Mouse (Mus musculus): ENCODE measurements at regions not wholly inside any gene's neighbourhood (a gene's known extent, or its start where the extent isn't known, plus 50 kb on each side); places are given as distances from the start of the nearest gene placed in this dataset.

DNA sequence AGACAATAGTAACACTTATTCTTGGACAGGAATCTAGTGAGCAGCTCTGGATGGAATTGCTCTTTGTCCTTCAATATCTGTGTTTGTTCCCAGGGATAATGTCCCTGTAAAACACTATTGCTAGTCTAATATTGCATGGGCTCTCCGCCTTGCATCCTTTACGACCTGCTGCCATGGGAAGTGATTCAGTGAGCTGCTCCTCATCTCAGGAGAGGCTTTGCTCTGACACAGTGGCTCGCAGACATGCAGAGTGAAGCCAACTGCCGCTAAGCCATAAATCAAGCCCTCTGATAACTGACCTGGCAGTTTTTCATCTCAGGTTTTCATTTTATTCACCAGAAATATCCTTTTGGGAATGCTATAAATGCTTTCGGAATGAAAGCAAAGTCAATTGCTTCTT lies 143.5 kb downstream of the Tpbg start:
- no peak for ATAC-seq (ENCODE audit: low read depth)

DNA sequence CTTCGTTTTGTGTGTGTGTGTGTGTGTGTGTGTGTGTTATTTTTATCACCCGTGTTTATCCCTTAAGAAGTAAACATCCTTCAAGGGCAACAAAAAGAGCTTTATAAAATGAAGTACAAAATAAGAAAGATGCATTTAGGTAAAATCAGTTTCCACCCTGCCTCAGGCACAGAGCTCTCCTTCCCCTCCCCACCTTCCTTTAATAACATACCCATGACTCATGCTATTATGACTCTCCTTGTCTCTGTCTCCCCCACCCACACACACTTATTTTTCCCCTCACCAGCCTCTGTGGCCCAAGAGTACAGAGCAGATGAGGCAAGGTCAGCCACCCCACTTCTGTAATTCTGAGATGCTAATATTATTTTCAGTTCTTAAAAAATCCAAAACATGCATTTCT lies 144.0 kb downstream of the Tpbg start:
- no peak for ATAC-seq (ENCODE audit: low read depth)
- no peaks in the 10 kb centered on the region for H3K36me3 ChIP-seq (ENCODE audit: control insufficient read depth, insufficient read depth, low read length)
- no peak overlapping the region for H3K27ac ChIP-seq (ENCODE audit: low read length)
- no peak overlapping the region for H3K4me2 ChIP-seq (ENCODE audit: low read depth, low read length)
- H3K4me3 ChIP-seq (ENCODE audit: low read length) = no peak overlapping the region
- no peaks in the 10 kb centered on the region for H3K4me1 ChIP-seq (replicated peaks; ENCODE audit: control insufficient read depth, insufficient read depth, low read length)
- 51% methylated on average over 2 of the region's 2 CpGs for WGBS
- no peak overlapping the region for H3K9ac ChIP-seq (ENCODE audit: low read length)
- H3K27me3 ChIP-seq (ENCODE audit: control insufficient read depth, insufficient read depth, low read depth, low read length) = no peaks in the 10 kb centered on the region
- no peaks in the 10 kb centered on the region for H3K9me3 ChIP-seq (ENCODE audit: control insufficient read depth, low read length)

More for the DNA sequence above, 143.5 kb downstream of the Tpbg start:
- Histone ChIP-seq H3K4me3 (ENCODE audit: low read length) (no peak overlapping the region), H3K27me3 (ENCODE audit: control insufficient read depth, insufficient read depth, low read depth, low read length) (no peaks in the 10 kb centered on the region), H3K4me1 (replicated peaks; ENCODE audit: control insufficient read depth, insufficient read depth, low read length) (no peaks in the 10 kb centered on the region), H3K9ac (ENCODE audit: low read length) (no peak overlapping the region), H3K4me2 (ENCODE audit: low read depth, low read length) (no peak overlapping the region), H3K9me3 (ENCODE audit: control insufficient read depth, low read length) (no peaks in the 10 kb centered on the region), H3K36me3 (ENCODE audit: control insufficient read depth, insufficient read depth, low read length) (no peaks in the 10 kb centered on the region), H3K27ac (ENCODE audit: low read length) (no peak overlapping the region)
- WGBS = 51% methylated on average over 5 of the region's 5 CpGs

- Histone ChIP-seq H3K4me3 (ENCODE audit: low read length) (no peak overlapping the region), H3K4me2 (ENCODE audit: low read depth, low read length) (no peak overlapping the region), H3K36me3 (ENCODE audit: control insufficient read depth, insufficient read depth, low read length) (no peaks in the 10 kb centered on the region), H3K4me1 (replicated peaks; ENCODE audit: control insufficient read depth, insufficient read depth, low read length) (no peaks in the 10 kb centered on the region), H3K9ac (ENCODE audit: low read length) (no peak overlapping the region), H3K27ac (ENCODE audit: low read length) (no peak overlapping the region), H3K27me3 (ENCODE audit: control insufficient read depth, insufficient read depth, low read depth, low read length) (no peaks in the 10 kb centered on the region), H3K9me3 (ENCODE audit: control insufficient read depth, low read length) (no peaks in the 10 kb centered on the region)
- no peak for ATAC-seq (ENCODE audit: low read depth)
- WGBS = 72% methylated on average over 2 of the region's 2 CpGs
These were observed 160.8 kb downstream of the Tpbg start for GRCm38 (mm10) chr9:86002996-86003395.

DNA sequence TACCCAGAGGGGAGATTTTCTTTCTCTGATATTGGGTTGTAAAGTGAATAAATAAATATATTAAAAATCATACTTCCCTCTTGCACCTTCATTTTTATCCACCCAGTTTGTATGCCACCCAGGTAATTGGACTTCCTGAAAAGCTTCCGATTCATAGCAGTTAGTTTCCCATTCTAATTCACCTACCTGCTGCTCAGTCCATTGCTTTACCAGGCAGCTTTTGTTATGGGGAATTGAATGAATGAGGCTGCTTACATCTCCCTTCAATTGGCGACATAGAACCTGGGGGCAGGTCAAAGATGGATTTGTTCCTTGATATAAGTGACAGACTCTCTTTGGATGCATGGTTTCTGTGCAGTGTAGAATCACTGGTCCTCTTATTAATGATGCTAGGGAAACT lies 169.5 kb downstream of the Tpbg start:
- 77% methylated on average over 2 of the region's 2 CpGs for WGBS
- Histone ChIP-seq H3K36me3 (ENCODE audit: control insufficient read depth, insufficient read depth, low read length) (no peaks in the 10 kb centered on the region), H3K27me3 (ENCODE audit: control insufficient read depth, insufficient read depth, low read depth, low read length) (no peaks in the 10 kb centered on the region), H3K27ac (ENCODE audit: low read length) (no peak overlapping the region), H3K4me1 (replicated peaks; ENCODE audit: control insufficient read depth, insufficient read depth, low read length) (no peaks in the 10 kb centered on the region), H3K9me3 (ENCODE audit: control insufficient read depth, low read length) (no peaks in the 10 kb centered on the region), H3K4me2 (ENCODE audit: low read depth, low read length) (no peak overlapping the region), H3K4me3 (ENCODE audit: low read length) (no peak overlapping the region), H3K9ac (ENCODE audit: low read length) (no peak overlapping the region)
- ATAC-seq (ENCODE audit: low read depth) = no peak

- no peak for ATAC-seq (ENCODE audit: low read depth)
- H3K36me3 ChIP-seq (ENCODE audit: control insufficient read depth, insufficient read depth, low read length) = no peaks in the 10 kb centered on the region
- H3K4me2 ChIP-seq (ENCODE audit: low read depth, low read length) = no peak overlapping the region
- no peak overlapping the region for H3K27ac ChIP-seq (ENCODE audit: low read length)
- H3K4me1 ChIP-seq (replicated peaks; ENCODE audit: control insufficient read depth, insufficient read depth, low read length) = no peaks in the 10 kb centered on the region
- no peaks in the 10 kb centered on the region for H3K27me3 ChIP-seq (ENCODE audit: control insufficient read depth, insufficient read depth, low read depth, low read length)
- no peak overlapping the region for H3K4me3 ChIP-seq (ENCODE audit: low read length)
- no peaks in the 10 kb centered on the region for H3K9me3 ChIP-seq (ENCODE audit: control insufficient read depth, low read length)
- WGBS = 64% methylated on average over 4 of the region's 4 CpGs
- H3K9ac ChIP-seq (ENCODE audit: low read length) = no peak overlapping the region
These were observed 173.7 kb downstream of the Tpbg start for GRCm38 (mm10) chr9:86015841-86016240.

GRCm38 (mm10) chr9:86020133-86020532 lies 178.0 kb downstream of the Tpbg start:
- Histone ChIP-seq H3K4me3 (ENCODE audit: low read length) (no peak overlapping the region), H3K9ac (ENCODE audit: low read length) (no peak overlapping the region), H3K27me3 (ENCODE audit: control insufficient read depth, insufficient read depth, low read depth, low read length) (no peaks in the 10 kb centered on the region), H3K27ac (ENCODE audit: low read length) (no peak overlapping the region), H3K36me3 (ENCODE audit: control insufficient read depth, insufficient read depth, low read length) (no peaks in the 10 kb centered on the region), H3K4me1 (replicated peaks; ENCODE audit: control insufficient read depth, insufficient read depth, low read length) (no peaks in the 10 kb centered on the region), H3K4me2 (ENCODE audit: low read depth, low read length) (no peak overlapping the region), H3K9me3 (ENCODE audit: control insufficient read depth, low read length) (no peaks in the 10 kb centered on the region)
- no peak for ATAC-seq (ENCODE audit: low read depth)
- 91% methylated on average over 6 of the region's 6 CpGs for whole genome bisulfite sequencing

GRCm38 (mm10) chr9:86020765-86021164 lies 178.6 kb downstream of the Tpbg start:
- 75% methylated on average over 4 of the region's 4 CpGs for WGBS
- Histone ChIP-seq H3K27me3 (ENCODE audit: control insufficient read depth, insufficient read depth, low read depth, low read length) (no peaks in the 10 kb centered on the region), H3K36me3 (ENCODE audit: control insufficient read depth, insufficient read depth, low read length) (no peaks in the 10 kb centered on the region), H3K27ac (ENCODE audit: low read length) (no peak overlapping the region), H3K4me1 (replicated peaks; ENCODE audit: control insufficient read depth, insufficient read depth, low read length) (no peaks in the 10 kb centered on the region), H3K4me2 (ENCODE audit: low read depth, low read length) (no peak overlapping the region), H3K9me3 (ENCODE audit: control insufficient read depth, low read length) (no peaks in the 10 kb centered on the region), H3K4me3 (ENCODE audit: low read length) (no peak overlapping the region), H3K9ac (ENCODE audit: low read length) (no peak overlapping the region)
- no peak for ATAC-seq (ENCODE audit: low read depth)

GRCm38 (mm10) chr9:86030738-86031137 lies 188.6 kb downstream of the Tpbg start:
- no peak overlapping the region for H3K4me3 ChIP-seq (ENCODE audit: low read length)
- H3K4me2 ChIP-seq (ENCODE audit: low read depth, low read length) = no peak overlapping the region
- ATAC-seq (ENCODE audit: low read depth) = no peak
- no peaks in the 10 kb centered on the region for H3K9me3 ChIP-seq (ENCODE audit: control insufficient read depth, low read length)
- no peaks in the 10 kb centered on the region for H3K27me3 ChIP-seq (ENCODE audit: control insufficient read depth, insufficient read depth, low read depth, low read length)
- H3K27ac ChIP-seq (ENCODE audit: low read length) = no peak overlapping the region
- no peaks in the 10 kb centered on the region for H3K36me3 ChIP-seq (ENCODE audit: control insufficient read depth, insufficient read depth, low read length)
- H3K4me1 ChIP-seq (replicated peaks; ENCODE audit: control insufficient read depth, insufficient read depth, low read length) = no peaks in the 10 kb centered on the region; the same call in 1 of the 2 replicates
- 47% methylated on average over 5 of the region's 5 CpGs for WGBS
- no peak overlapping the region for H3K9ac ChIP-seq (ENCODE audit: low read length)

DNA sequence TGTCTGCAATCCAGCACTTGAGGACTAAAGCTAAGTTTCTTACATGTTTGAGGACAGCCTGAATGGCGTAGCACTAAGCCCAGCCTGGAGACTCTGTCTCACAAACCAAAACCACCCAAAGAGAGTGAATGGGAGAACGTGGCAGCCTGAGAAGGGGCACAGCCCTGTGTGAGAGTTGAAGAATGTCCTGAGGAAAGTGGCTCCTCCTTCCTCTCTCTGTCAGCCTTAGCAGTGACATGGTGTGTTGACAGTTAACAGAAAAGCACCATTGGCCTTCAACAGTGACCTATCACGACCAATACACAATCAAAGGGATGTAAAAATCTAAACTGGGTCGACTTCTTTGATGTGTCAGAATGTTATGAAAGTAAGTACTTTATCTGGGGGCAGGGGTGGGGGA lies 201.9 kb downstream of the Tpbg start:
- WGBS = 21% methylated on average over 4 of the region's 4 CpGs
- ATAC-seq (ENCODE audit: low read depth) = peak; percentile 62; the same call in 1 of the 2 replicates
- no peak overlapping the region for H3K27ac ChIP-seq (ENCODE audit: low read length)

DNA sequence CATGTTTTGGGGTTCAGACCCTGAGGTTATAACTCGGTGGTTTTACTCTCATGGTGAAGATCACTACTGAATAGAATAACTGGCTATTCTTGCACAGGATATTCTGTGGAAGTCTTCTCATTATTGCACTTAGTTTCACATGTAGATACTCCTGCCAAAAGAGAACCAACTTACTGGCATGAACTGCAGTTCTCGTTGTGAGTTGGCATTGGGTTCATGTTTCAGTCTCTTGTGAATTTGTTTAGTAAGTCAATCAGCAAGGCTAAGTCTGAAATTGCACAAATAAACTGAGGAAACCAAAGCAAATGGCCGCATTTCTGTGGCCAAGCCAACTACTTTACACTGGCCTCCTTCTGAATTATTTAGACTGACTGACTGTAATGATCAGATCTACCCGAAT lies 215.9 kb downstream of the Tpbg start:
- Histone ChIP-seq H3K27me3 (ENCODE audit: control insufficient read depth, insufficient read depth, low read depth, low read length) (no peaks in the 10 kb centered on the region), H3K27ac (ENCODE audit: low read length) (no peak overlapping the region), H3K36me3 (ENCODE audit: control insufficient read depth, insufficient read depth, low read length) (no peaks in the 10 kb centered on the region), H3K9me3 (ENCODE audit: control insufficient read depth, low read length) (no peaks in the 10 kb centered on the region), H3K4me2 (ENCODE audit: low read depth, low read length) (no peak overlapping the region), H3K4me3 (ENCODE audit: low read length) (no peak overlapping the region), H3K9ac (ENCODE audit: low read length) (no peak overlapping the region), H3K4me1 (replicated peaks; ENCODE audit: control insufficient read depth, insufficient read depth, low read length) (peaks cover 10% of the 10 kb centered on the region; the same call in 1 of the 2 replicates)
- 83% methylated on average over 4 of the region's 4 CpGs for WGBS
- ATAC-seq (ENCODE audit: low read depth) = no peak

More for the DNA sequence above, 201.9 kb downstream of the Tpbg start:
- no peak overlapping the region for H3K4me2 ChIP-seq (ENCODE audit: low read depth, low read length)
- H3K4me1 ChIP-seq (replicated peaks; ENCODE audit: control insufficient read depth, insufficient read depth, low read length) = no peaks in the 10 kb centered on the region
- no peaks in the 10 kb centered on the region for H3K27me3 ChIP-seq (ENCODE audit: control insufficient read depth, insufficient read depth, low read depth, low read length)
- no peak overlapping the region for H3K9ac ChIP-seq (ENCODE audit: low read length)
- H3K4me3 ChIP-seq (ENCODE audit: low read length) = no peak overlapping the region
- H3K36me3 ChIP-seq (ENCODE audit: control insufficient read depth, insufficient read depth, low read length) = no peaks in the 10 kb centered on the region
- H3K9me3 ChIP-seq (ENCODE audit: control insufficient read depth, low read length) = no peaks in the 10 kb centered on the region

All from lung, embryonic 16.5 days (tissue).